Mouse (Mus musculus): ENCODE data around the gene Dhx37.
"Not testable (repeated sequence)": the region's sequence is repeated elsewhere in the genome, so short reads cannot be mapped to it uniquely, and the experiment has no call there.

The Dhx37 gene

DNA sequence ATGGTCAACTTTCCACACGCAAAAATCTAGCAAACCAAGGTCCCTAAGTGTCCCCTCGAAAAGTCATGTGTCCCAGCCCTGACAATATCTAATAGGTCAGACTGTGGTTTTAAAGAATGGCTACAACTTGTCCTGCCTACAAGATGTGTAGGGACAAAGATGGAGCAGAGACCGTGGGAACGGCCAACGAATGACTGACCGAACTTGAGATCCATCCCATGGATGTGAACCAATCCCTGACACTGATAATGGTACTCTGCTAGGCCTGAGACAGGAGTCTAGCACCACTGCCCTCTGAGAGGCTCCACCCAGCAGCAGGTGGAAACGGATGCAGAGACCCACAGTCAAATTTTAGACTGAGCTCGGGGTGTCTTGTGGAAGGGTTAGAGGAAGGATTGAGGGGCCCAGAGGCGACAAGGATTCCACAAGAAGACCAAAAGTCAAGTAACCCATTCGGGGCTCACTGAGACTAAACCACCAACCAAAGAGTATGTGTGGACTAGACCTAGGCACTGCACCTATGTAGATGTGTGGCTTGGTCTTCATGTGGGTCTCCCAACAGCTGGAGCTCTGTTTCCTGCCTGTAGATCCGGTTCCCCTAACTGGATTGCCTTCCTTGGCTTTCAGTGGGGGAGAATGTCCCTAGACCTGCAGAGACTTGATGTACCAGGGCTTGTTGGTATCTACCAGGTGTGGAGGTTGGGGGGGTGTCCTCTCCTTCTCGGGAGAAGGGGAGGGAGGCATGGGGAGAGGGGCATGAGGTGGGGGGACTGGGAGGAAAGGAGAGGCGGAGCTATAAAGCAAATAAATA lies 26.7 kb downstream of the Dhx37 start:
- no peak for DNase-seq

GRCm38 (mm10) chr5:125406322-125407016 lies 27.5 kb downstream of the Dhx37 start:
- peak; percentile 60 for DNase-seq

GRCm38 (mm10) chr5:125405546-125406248 lies 28.2 kb downstream of the Dhx37 start:
- DNase-seq = peak; percentile 88

DNA sequence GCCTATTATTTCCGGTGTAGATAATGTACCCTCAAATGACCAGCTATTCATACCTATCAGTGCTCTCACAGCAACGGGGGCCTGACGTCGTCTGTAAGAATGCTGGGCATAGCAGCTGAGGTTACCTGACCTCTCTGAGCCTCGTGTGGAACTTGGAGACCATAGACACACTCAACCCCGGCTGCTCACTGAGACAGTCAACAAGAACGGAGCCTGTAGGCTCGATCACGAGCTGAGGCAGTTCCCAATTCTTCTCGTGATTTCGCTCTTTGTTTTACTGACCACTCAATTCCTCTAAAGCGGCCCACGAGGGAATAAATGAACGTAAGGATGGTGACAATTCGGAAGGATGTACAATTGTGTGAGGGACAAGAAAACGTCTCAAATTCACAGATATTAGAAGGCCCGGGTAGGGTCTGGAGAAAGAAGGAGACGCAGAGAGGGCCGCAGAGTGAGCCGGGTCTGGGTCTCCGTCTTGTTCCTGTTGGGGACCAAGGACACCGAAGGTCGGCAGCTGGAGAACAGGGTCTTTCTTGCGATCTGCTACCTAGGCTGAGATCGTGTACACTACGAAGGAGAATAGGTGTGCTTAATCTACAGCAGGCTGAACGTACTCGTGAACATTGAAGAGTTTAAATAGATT lies 28.9 kb downstream of the Dhx37 start:
- peak; percentile 50 for DNase-seq

- DNase-seq = peak; percentile 41
These were observed 29.4 kb downstream of the Dhx37 start for GRCm38 (mm10) chr5:125404536-125404902.

- DNase-seq = peak; percentile 81
These were observed 30.1 kb downstream of the Dhx37 start for GRCm38 (mm10) chr5:125403481-125404465.

- DNase-seq = no peak
These were observed 30.9 kb downstream of the Dhx37 start for GRCm38 (mm10) chr5:125402991-125403390.

DNA sequence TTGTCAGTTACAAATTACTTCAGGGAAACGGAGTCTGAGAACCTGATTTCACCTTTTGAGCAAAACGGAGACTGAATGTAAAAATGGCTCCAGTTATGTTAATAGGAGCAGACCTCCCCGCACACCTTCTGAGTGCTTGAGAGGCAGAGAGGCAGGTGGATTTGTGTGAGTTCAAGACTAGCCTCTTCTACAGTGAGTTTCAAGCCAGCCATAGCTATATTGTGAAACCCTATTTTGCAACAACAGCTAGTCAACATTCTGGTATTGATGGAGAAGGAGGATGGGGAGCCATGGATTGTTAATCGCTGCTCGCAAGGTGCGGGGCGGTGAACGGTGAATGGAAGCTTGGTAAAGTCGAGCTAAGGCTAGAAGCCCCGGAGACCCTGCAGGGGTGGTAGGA lies 31.4 kb downstream of the Dhx37 start:
- DNase-seq = no peak

DNA sequence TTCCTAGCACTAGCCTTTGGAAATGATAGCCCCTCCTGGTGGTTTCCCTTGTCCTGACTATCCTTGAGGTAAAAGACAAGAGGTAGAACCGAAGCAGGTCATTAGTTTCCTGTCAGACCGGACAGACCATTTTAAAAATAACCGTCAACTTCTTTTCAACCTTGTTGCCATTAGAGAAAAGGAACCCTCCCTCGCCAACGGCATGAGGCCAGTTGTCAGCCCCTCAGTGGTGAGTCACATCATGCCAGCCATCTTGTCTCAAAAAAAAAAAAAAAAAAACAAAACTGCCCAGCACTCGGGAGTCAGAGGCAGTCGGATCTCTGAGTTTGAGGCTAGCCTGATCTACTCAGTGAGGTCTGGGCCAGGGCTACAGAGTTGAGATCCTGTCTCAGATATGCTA lies 33.0 kb downstream of the Dhx37 start:
- DNase-seq = no peak

GRCm38 (mm10) chr5:125395008-125395407 lies 38.9 kb downstream of the Dhx37 start:
- no peak for DNase-seq

GRCm38 (mm10) chr5:125393622-125394603 lies 40.0 kb downstream of the Dhx37 start:
- peak; percentile 60 for DNase-seq

DNA sequence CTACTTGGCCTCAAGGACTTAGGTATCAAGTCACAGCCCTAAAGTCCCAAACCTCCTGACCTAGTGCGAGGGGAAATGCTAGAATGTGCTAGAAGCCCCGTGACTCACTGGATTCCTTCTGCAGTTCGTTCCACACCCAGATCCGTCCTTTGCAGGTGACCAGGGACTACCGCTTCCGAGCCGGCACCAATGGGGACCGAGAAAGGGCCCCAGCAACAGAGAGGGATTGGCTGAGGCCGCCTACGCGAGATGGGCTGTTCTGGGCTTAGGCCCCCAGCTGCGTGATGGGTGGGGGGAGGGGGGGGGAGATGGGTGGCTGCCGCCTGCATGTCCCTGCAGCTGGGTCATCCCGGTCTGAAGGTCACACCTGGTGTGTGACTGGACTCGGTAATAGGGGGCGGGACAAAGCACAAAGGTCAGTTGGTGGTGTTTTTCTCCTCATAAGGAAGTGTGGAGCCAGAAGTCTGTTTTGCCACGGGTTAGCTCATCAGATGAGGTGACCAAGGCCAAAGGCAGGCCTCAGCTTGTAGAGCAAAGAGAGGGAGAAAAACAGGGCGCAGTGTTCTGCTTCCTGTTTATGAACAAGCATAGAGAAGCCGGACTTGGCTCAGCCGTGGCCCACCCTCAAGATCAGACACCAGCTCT lies 40.8 kb downstream of the Dhx37 start:
- peak; percentile 89 for DNase-seq

GRCm38 (mm10) chr5:125392618-125392976 lies 41.3 kb downstream of the Dhx37 start:
- DNase-seq = no peak

DNA sequence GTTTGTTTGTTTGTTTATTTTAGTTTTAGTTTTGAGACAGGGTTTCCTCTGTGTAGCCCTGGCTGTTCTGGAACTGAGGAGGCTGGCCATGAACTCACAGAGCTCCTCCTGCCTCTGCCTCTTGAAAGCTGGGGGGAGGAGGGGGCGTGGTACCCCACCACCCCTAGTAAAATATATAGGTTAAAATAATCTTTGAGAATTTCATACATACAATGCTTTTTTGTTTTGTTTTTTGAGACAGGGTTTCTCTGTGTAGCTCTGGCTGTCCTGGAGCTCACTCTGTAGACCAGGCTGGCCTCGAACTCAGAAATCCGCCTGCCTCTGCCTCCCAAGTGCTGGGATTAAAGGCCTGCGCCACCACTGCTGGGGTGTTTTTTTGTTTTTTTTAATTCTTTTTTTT lies 41.7 kb downstream of the Dhx37 start:
- DNase-seq = not testable (repeated sequence)

DNA sequence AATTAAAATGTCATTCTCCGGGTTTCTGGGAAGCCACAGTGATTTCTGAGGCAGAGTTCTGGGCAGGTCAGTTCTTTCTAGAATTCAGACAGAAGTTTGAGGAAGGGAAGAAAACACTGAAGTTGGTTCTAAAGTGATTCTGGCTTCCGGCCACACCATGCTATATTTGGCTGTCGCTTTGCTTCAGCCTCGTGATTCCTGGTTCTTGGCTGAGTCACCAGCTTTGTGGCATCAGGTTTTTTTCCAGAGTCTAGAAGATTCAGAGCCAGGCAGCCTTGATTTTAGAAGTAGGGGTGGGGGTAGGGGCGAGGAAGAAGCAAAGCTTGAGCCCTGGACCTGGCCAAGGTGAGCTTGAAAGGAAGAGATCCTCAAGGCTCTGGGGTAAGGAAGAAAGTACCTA lies 42.3 kb downstream of the Dhx37 start:
- DNase-seq = peak; percentile 72

DNA sequence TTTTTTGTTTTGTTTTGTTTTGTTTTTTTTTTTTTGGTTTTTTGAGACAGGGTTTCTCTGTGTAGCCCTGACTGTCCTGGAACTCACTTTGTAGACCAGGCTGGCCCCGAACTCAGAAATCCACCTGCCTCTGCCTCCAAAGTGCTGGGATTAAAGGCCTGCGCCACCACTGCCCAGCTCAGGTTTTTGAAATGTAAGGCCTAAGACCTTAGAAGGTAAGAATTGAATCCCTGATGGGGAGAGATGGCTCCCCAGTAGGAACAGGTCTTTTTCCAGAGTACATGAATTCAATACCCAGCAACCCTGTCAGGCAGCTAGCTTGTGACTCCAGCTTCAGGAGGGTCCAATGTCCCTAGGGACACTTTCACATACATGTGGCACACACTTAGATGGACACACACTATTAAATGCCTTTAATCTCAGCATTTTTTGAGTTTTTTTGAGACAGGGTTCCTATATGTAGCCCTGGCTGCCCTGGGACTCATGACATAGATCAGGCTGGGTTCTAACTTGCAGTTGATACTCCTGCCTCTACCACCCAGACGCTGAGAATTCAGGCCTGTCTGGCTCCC lies 42.9 kb downstream of the Dhx37 start:
- no peak for DNase-seq

DNA sequence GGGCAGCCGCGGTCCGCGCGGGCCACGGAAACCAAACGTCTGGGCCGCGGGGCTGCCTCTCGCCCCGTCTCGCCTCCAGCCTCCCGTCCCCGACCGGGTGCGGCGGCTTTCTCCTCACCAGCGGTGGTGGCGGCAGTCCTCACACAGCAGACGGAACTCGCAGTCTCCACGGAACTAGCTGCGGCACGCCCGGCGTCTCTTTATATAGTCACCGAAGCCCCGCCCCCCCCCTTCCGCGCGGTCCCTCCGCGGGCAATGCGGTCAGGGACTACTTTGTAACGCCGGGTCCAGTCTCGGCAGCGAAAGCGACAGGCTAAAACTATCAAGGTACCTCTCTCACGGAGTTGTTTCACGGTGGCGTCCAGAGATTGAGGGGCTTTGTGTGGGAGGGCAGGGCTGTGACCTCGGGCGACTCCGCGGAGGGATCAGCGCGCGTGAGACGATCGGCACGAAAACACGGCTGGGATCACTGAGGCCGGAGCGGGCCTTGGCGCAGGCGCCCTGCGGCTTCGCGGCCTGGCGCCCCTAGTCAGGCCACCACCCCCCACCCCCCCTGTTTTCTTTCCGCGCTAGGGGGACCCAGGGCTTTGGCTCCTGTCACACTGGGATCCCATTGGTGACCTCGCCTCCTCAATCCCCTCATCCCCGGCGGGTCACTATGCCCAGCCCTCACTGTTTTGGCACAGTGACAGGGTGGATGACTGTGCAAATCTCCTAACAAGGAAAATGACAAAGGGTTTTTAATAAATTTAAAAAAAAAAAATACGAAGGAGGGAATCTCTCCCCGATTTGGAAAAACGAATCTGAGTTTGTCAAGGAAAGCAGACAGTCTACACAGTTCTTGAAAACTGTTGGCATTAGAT lies 44.1 kb downstream of the Dhx37 start, which contains the start of gene Ubc:
Gene Ubc, minus strand, starts transcription at position 624 of the 863 bp plus-strand sequence.
- DNase-seq = peak; percentile 87

DNA sequence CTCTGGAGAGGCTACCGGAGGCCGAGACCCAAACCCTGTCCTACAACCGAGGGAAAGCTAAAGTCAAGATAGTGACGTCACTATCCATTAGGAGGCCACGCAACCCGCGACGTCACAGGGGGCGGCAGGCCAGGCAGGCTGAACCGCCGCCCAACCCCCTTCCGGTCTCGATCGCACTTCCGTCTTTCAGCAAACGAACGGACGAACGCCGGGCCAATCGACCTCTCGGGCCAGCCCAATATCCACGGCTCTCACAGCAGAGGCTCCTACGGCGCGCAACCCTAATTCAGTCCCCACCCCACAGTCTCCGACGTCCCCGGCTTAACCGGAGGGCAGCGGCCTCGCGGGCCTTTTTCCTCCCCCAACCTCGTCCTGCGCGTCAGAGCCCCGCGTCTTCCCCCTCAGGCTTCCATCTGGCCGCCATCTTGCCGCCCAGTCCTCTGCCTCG lies 44.8 kb downstream of the Dhx37 start, which contains the start of gene Gm10382:
Gene Gm10382, plus strand, starts transcription at position 192 of the 448 bp plus-strand sequence.
- DNase-seq = peak; percentile 77

Measured in right cerebral cortex, postnatal 4 days (tissue).